Mouse (Mus musculus): Measurements from ENCODE around the gene Ssr4. TPM values are rescaled to one million over a fixed set of nuclear protein-coding genes. Genes with fewer than 3 reads are reported as not detected.
"Not testable (repeated sequence)": the region's sequence is repeated elsewhere in the genome, so short reads cannot be mapped to it uniquely, and the experiment has no call there.

Gene Ssr4
- total and polyA plus RNA-seq, 3 experiments: 281 to 428 (median 291) TPM

GRCm38 (mm10) chrX:73739151-73739550 is 47.7 kb upstream of the Ssr4 start:
- Histone ChIP-seq H3K36me3 (replicated peaks in 1 of 2; ENCODE audit: control insufficient read depth in 1 of 2, insufficient read depth in 1 of 2, low read length in 1 of 2) (peaks cover 4 to 24% of the 10 kb centered on the region in 2 experiments), H3K9ac (ENCODE audit: insufficient read depth, low read depth) (no peak overlapping the region), H3K4me2 (ENCODE audit: insufficient read depth, low read depth, poor library complexity, severe bottlenecking) (no peak overlapping the region), H3K9me3 (replicated peaks; ENCODE audit: low read length) (no peaks in the 10 kb centered on the region), H3K4me3 (replicated peaks in 1 of 3; ENCODE audit: low read depth in 2 of 3, low read length in 2 of 3, poor library complexity in 1 of 3) (no peak overlapping the region), H3K4me1 (ENCODE audit: control insufficient read depth in 1 of 2, insufficient read depth in 2 of 2) (no peaks in the 10 kb centered on the region), H3K79me2 (replicated peaks; ENCODE audit: control insufficient read depth, extremely low read depth, insufficient read depth, poor library complexity, severe bottlenecking) (no peaks in the 10 kb centered on the region), H3K27me3 (replicated peaks) (no peaks in the 10 kb centered on the region), H3K27ac (ENCODE audit: insufficient read depth, low read depth) (no peak overlapping the region)
- dilution Hi-C loops (cut with MboI; ENCODE audit: extremely low pct_ligation_motif_present, extremely low pct_unique_long_range_greater_than_20kb, low sequenced_read_pairs) (no loop called here), in situ Hi-C loops (cut with MboI; ENCODE audit: low pct_ligation_motif_present, low pct_unique_long_range_greater_than_20kb, low sequenced_read_pairs) (no loop called here)
- TF ChIP-seq RCOR1 (conservative IDR thresholded peaks at IDR 0.05; ENCODE audit: low read depth, low read length) (no peak), TBP (conservative IDR thresholded peaks at IDR 0.05; ENCODE audit: low read depth, low read length) (no peak), ZNF384 (IDR thresholded peaks at IDR 0.05; ENCODE audit: low read depth, low read length) (no peak), GABPA (IDR thresholded peaks at IDR 0.05; ENCODE audit: insufficient replicate concordance, low read depth, low read length) (no peak), JUN (IDR thresholded peaks at IDR 0.05; ENCODE audit: insufficient read depth, low read depth, low read length) (no peak), CHD1 (IDR thresholded peaks at IDR 0.05; ENCODE audit: low read depth, low read length) (no peak), HCFC1 (IDR thresholded peaks at IDR 0.05; ENCODE audit: low read depth, low read length) (no peak), UBTF (IDR thresholded peaks at IDR 0.05; ENCODE audit: low read depth, low read length) (no peak), MAZ (IDR thresholded peaks at IDR 0.05; ENCODE audit: low read depth, low read length) (no peak), BHLHE40 (IDR thresholded peaks at IDR 0.05; ENCODE audit: low read depth, low read length) (no peak), ETS1 (conservative IDR thresholded peaks at IDR 0.05; ENCODE audit: low read depth, low read length) (no peak), POLR2A (IDR thresholded peaks at IDR 0.05; ENCODE audit: low read depth, low read length) (no peak), MXI1 (IDR thresholded peaks at IDR 0.05; ENCODE audit: low read depth, low read length) (no peak), MEF2A (IDR thresholded peaks at IDR 0.05; ENCODE audit: borderline replicate concordance, low read depth, low read length) (no peak)
- DNase-seq (ENCODE audit: extremely low read depth): no peak

- dilution Hi-C loops (cut with MboI; ENCODE audit: extremely low pct_ligation_motif_present, extremely low pct_unique_long_range_greater_than_20kb, low sequenced_read_pairs); H3K27me3 ChIP-seq (replicated peaks); H3K4me1 ChIP-seq (ENCODE audit: control insufficient read depth in 1 of 2, insufficient read depth in 2 of 2); H3K9ac ChIP-seq (ENCODE audit: insufficient read depth, low read depth); H3K79me2 ChIP-seq (replicated peaks; ENCODE audit: control insufficient read depth, extremely low read depth, insufficient read depth, poor library complexity, severe bottlenecking); DNase-seq (ENCODE audit: extremely low read depth); H3K4me3 ChIP-seq (replicated peaks in 1 of 3; ENCODE audit: low read depth in 2 of 3, low read length in 2 of 3, poor library complexity in 1 of 3); H3K4me2 ChIP-seq (ENCODE audit: insufficient read depth, low read depth, poor library complexity, severe bottlenecking); H3K27ac ChIP-seq (ENCODE audit: insufficient read depth, low read depth); H3K9me3 ChIP-seq (replicated peaks; ENCODE audit: low read length); in situ Hi-C loops (cut with MboI; ENCODE audit: low pct_ligation_motif_present, low pct_unique_long_range_greater_than_20kb, low sequenced_read_pairs): not testable (repeated sequence)
- H3K36me3 ChIP-seq (replicated peaks in 1 of 2; ENCODE audit: control insufficient read depth in 1 of 2, insufficient read depth in 1 of 2, low read length in 1 of 2): peaks cover 4 to 17% of the 10 kb centered on the region in 2 experiments
These were observed 47.0 kb upstream of the Ssr4 start for GRCm38 (mm10) chrX:73739841-73740240.

Data from CH12.LX (cell line).